Mouse (Mus musculus) lung, postnatal 0 days (tissue): ENCODE results near the gene Ncor2. TPM values are rescaled to one million over a fixed set of nuclear protein-coding genes. Genes with fewer than 3 reads are reported as not detected.

Source experiments
- ATAC-seq: fragments of 200-750 bp; cut with Nextera tagmentation; 2 replicates; pipeline ENCODE4 v1.8.0; 2017; ENCODE audit warnings: moderate library complexity
- DNase-seq: peaks from one replicate; pipeline ENCODE4 v3.0.0-alpha.2; 2016; ENCODE audit warnings: low spot score
- H3K27ac ChIP-seq: fragments of 300-500 bp; sonication (generic); 2 replicates; pipeline ENCODE4 v1.5.1; 2014; ENCODE audit warnings: antibody characterized with exemption, mild to moderate bottlenecking, low read length, mixed read lengths
- H3K27me3 ChIP-seq: fragments of 300-500 bp; sonication (generic); replicated peaks from 2 replicates; pipeline ENCODE4 v1.6.1; 2014; ENCODE audit warnings: low read length, mixed read lengths; ENCODE audit not compliant: insufficient read depth
- H3K36me3 ChIP-seq: fragments of 300-500 bp; sonication (generic); 2 replicates; pipeline ENCODE4 v1.6.1; 2014; ENCODE audit warnings: low read length, mixed read lengths; ENCODE audit not compliant: insufficient read depth
- H3K4me1 ChIP-seq: fragments of 300-500 bp; sonication (generic); 2 replicates; pipeline ENCODE4 v1.6.1; 2014; ENCODE audit warnings: antibody characterized with exemption, low read depth, low read length, mixed read lengths; ENCODE audit not compliant: insufficient read depth
- H3K4me2 ChIP-seq: fragments of 300-500 bp; sonication (generic); replicated peaks from 2 replicates; pipeline ENCODE4 v1.6.1; 2014; ENCODE audit warnings: low read depth, mild to moderate bottlenecking, low read length, moderate library complexity, mixed read lengths
- H3K4me3 ChIP-seq: fragments of 300-500 bp; sonication (generic); 2 replicates; pipeline ENCODE4 v1.5.1; 2014; ENCODE audit warnings: low read depth, low read length
- H3K9ac ChIP-seq: fragments of 300-500 bp; sonication (generic); replicated peaks from 2 replicates; pipeline ENCODE4 v1.6.1; 2014; ENCODE audit warnings: low read depth, mild to moderate bottlenecking
- H3K9me3 ChIP-seq: fragments of 300-500 bp; sonication (generic); 2 replicates; pipeline ENCODE4 v1.6.1; 2016; ENCODE audit warnings: low read length, mixed read lengths
- CTCF ChIP-seq: IDR thresholded peaks from 2 replicates; pipeline ENCODE4 v1.5.1; 2016; ENCODE audit warnings: antibody characterized with exemption, mild to moderate bottlenecking
- EP300 ChIP-seq: IDR thresholded peaks from 2 replicates; pipeline ENCODE4 v1.6.1; 2016; ENCODE audit warnings: antibody characterized with exemption, mild to moderate bottlenecking, control low read depth
- WGBS: fragments of 180-500 bp; shearing (Covaris S2); extraction: QIAGEN DNeasy Blood & Tissue Kit; methylation state at CpG from one replicate; pipeline ENCODE4 v1.1.7; 2014; 5-methylcytosine and 5-hydroxymethylcytosine counted together
- polyA plus RNA-seq: library from polyadenylated mRNA; unstranded; fragments of >200 nt; fragmentation: Nextera tagmentation; extraction: Ambion mirVana; gene quantifications from 2 replicates; pipeline ENCODE4 v1.2.1, GENCODE M21; 2015

Gene Ncor2
- polyA plus RNA-seq, 1 experiment from 2014 or later: 20.2 TPM

DNA sequence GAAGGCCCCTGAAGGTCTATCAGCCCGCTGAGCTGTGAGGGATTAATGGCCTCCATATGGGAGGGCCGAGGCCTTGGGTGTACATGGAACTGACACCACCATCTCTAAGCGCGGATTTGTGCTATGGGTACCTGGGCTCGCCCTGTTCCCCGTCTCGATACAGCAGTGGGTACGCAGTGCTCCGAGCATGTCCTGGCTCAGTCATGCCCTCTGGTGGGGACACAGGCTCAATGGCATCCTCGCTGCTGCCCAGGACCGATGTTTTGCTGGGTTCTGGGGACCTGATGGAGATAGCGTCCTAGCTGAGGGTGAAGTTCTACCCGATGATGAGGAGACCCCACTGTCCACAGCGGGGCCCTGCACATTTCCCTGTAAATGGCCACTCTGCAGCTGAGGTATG lies 155.0 kb downstream of the Ncor2 start:
- H3K9ac ChIP-seq: no peak overlapping the region
- no peak overlapping the region for H3K4me3 ChIP-seq
- DNase-seq (no peak), ATAC-seq (no peak)
- no peaks in the 10 kb centered on the region for H3K27me3 ChIP-seq
- 81% methylated on average over 14 of the region's 14 CpGs for WGBS
- no peaks in the 10 kb centered on the region for H3K9me3 ChIP-seq
- H3K36me3 ChIP-seq: peaks cover 67% of the 10 kb centered on the region
- H3K27ac ChIP-seq: no peak overlapping the region
- TF ChIP-seq CTCF: peak; percentile 70
- no peak for TF ChIP-seq EP300
- no peak overlapping the region for H3K4me2 ChIP-seq
- H3K4me1 ChIP-seq: no peaks in the 10 kb centered on the region

GRCm38 (mm10) chr5:125021298-125021697 lies 157.7 kb downstream of the Ncor2 start:
- peaks cover 58% of the 10 kb centered on the region for H3K36me3 ChIP-seq
- no peak for DNase-seq
- no peak overlapping the region for H3K4me2 ChIP-seq
- no peaks in the 10 kb centered on the region for H3K27me3 ChIP-seq
- WGBS: 76% methylated on average over 11 of the region's 11 CpGs
- no peak overlapping the region for H3K9ac ChIP-seq
- H3K4me1 ChIP-seq: no peaks in the 10 kb centered on the region
- no peak overlapping the region for H3K4me3 ChIP-seq
- no peak overlapping the region for H3K27ac ChIP-seq
- H3K9me3 ChIP-seq: no peaks in the 10 kb centered on the region
- no peak for ATAC-seq
- TF ChIP-seq CTCF: no peak
- no peak for TF ChIP-seq EP300

GRCm38 (mm10) chr5:125019099-125019498 lies 159.9 kb downstream of the Ncor2 start:
- DNase-seq (peak; percentile 62), ATAC-seq (peak; percentile 53)
- Histone ChIP-seq H3K4me1 (no peaks in the 10 kb centered on the region), H3K9me3 (no peaks in the 10 kb centered on the region), H3K36me3 (peaks cover 42% of the 10 kb centered on the region), H3K27me3 (no peaks in the 10 kb centered on the region), H3K9ac (no peak overlapping the region), H3K4me3 (no peak overlapping the region), H3K27ac (no peak overlapping the region), H3K4me2 (no peak overlapping the region)
- 45% methylated on average over 5 of the region's 5 CpGs for WGBS
- no peak for TF ChIP-seq EP300
- TF ChIP-seq CTCF: no peak

DNA sequence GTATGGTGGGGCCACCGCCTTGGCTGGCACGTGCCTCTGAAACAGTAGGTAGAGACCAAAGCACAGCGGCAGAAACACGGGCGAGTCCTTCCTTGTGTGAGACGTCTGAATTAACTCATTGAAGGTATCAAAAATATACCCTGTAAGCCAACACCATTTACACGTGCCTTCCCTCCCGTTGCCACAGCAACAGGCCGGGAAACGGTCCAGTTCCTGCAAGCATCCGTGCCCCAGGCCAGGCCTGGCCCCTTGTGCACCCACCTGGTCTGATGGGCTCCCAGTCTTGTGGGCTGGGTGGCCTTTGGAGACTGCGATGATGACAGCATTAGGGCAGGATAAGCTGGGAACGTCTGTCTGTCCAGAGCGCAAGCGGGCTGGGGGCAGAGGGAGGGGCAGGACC lies 161.7 kb downstream of the Ncor2 start:
- TF ChIP-seq CTCF (no peak), EP300 (no peak)
- no peak overlapping the region for H3K27ac ChIP-seq
- 63% methylated on average over 15 of the region's 15 CpGs for WGBS
- no peaks in the 10 kb centered on the region for H3K27me3 ChIP-seq
- DNase-seq (no peak), ATAC-seq (no peak)
- H3K9me3 ChIP-seq: no peaks in the 10 kb centered on the region
- no peak overlapping the region for H3K4me2 ChIP-seq
- H3K4me3 ChIP-seq: no peak overlapping the region
- peaks cover 25% of the 10 kb centered on the region for H3K36me3 ChIP-seq
- no peak overlapping the region for H3K9ac ChIP-seq
- no peaks in the 10 kb centered on the region for H3K4me1 ChIP-seq

DNA sequence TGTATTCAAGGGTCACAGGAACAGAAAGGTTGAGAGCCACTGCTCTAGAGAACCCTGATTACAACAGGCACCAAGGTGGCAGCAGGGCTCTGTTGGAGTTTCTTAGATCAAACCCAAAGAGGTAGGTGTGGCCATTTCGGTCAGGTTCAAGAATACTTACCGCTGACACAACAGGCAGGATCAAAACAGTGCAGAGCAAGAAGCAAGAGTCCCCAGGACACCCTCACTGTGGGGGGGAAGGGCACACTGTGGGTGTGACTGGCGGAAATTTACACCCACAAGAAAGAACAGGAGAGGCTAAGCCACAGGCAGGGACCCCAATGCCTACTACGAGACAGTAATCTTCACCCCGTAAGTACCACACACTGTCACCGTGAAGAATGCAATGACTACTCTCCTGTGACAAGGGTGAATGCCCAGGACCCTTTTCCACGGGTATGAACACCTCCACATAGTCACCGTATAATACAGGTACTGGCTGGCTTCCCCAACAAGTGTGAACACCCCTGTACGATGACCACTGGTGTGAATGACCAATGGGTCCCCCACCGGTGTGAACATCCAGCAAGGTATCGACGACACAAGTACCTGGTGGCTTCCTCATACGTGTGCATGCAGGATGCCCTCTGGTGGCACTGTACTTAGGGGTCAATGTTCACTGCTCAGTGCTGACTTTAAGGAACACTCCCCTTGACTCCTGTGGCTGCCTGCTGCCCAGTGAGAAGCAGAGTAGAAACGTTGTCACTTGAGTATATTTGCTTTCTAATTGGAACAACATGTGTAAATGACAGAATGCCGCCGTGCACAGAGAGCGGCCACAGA lies 162.4 kb downstream of the Ncor2 start:
- no peak overlapping the region for H3K4me3 ChIP-seq
- TF ChIP-seq EP300 (no peak), CTCF (peak; percentile 30)
- H3K27me3 ChIP-seq: no peaks in the 10 kb centered on the region
- no peak overlapping the region for H3K4me2 ChIP-seq
- H3K4me1 ChIP-seq: no peaks in the 10 kb centered on the region
- H3K27ac ChIP-seq: no peak overlapping the region
- 82% methylated on average over 17 of the region's 17 CpGs for WGBS
- no peak overlapping the region for H3K9ac ChIP-seq
- DNase-seq: no peak
- H3K9me3 ChIP-seq: no peaks in the 10 kb centered on the region
- peaks cover 21% of the 10 kb centered on the region; the same call in 1 of the 2 replicates for H3K36me3 ChIP-seq
- no peak for ATAC-seq

- H3K4me2 ChIP-seq: no peak overlapping the region
- no peaks in the 10 kb centered on the region for H3K9me3 ChIP-seq
- H3K4me3 ChIP-seq: no peak overlapping the region
- ATAC-seq: no peak
- H3K9ac ChIP-seq: no peak overlapping the region
- H3K27me3 ChIP-seq: no peaks in the 10 kb centered on the region
- H3K36me3 ChIP-seq: peaks cover 21% of the 10 kb centered on the region; the same call in 1 of the 2 replicates
- H3K4me1 ChIP-seq: no peaks in the 10 kb centered on the region
- TF ChIP-seq CTCF (no peak), EP300 (no peak)
- 76% methylated on average over 9 of the region's 9 CpGs for WGBS
- H3K27ac ChIP-seq: no peak overlapping the region
- DNase-seq: no peak
Measured at GRCm38 (mm10) chr5:125015576-125015975, 163.4 kb downstream of the Ncor2 start.

DNA sequence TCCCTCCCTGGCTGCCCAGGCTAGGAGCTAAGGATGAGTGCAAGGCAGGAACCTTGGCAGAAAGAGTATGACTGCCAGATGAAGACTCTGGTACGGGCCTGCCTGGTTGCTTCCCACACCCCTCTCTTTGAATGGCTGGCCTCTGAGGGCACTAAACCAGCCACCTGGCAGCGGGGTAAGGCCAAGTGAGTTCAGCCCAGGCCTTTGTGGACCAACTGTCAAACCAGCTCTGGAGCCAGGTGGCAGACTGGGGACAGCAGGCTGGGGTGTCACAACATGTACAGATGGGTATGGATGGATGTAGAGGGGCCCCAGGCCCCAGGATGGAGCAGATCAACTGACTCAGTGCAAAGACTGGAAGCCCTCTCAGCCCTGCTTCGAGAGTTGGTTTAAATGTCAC lies 164.0 kb downstream of the Ncor2 start:
- ATAC-seq: no peak
- H3K4me3 ChIP-seq: no peak overlapping the region
- H3K27ac ChIP-seq: no peak overlapping the region
- H3K4me1 ChIP-seq: no peaks in the 10 kb centered on the region
- DNase-seq: no peak
- H3K9me3 ChIP-seq: no peaks in the 10 kb centered on the region
- H3K9ac ChIP-seq: no peak overlapping the region
- TF ChIP-seq EP300: no peak
- no peak for TF ChIP-seq CTCF
- no peaks in the 10 kb centered on the region for H3K27me3 ChIP-seq
- H3K4me2 ChIP-seq: no peak overlapping the region
- WGBS: 87% methylated on average over 3 of the region's 3 CpGs
- H3K36me3 ChIP-seq: peaks cover 21% of the 10 kb centered on the region; the same call in 1 of the 2 replicates
